Mouse (Mus musculus) left cerebral cortex, postnatal 4 days (tissue): Measurements from ENCODE around the gene Naaladl2. TPM values are rescaled to one million over a fixed set of nuclear protein-coding genes. Genes with fewer than 3 reads are reported as not detected.
A peak's percentile ranks its signal among the peaks of the same experiment; 100 is the strongest.

Source experiments
- DNase-seq: peaks from one replicate; pipeline ENCODE4 v3.0.0-alpha.2; 2022
- intact Hi-C: fragments of 180-260 bp; cut with DNase I; formaldehyde crosslinking; loops from one replicate; pipeline ENCODE4 v1.15.1; 2025
- total RNA-seq, 2 experiments: library from RNA; stranded (reverse); gene quantifications; 2 replicates each; pipeline ENCODE4 v1.2.3; 2021

Naaladl2 gene
- total RNA-seq, 2 experiments from 2014 or later, result 1.3 to 1.5 TPM

GRCm38 (mm10) chr3:24705778-24706423 lies 438.2 kb downstream of the Naaladl2 start:
- DNase-seq, result no peak
- intact Hi-C loops, result no loop called here

GRCm38 (mm10) chr3:24690162-24690915 lies 453.7 kb downstream of the Naaladl2 start:
- DNase-seq, result no peak
- intact Hi-C loops, result no loop called here

- intact Hi-C loops, result no loop called here
- DNase-seq, result no peak
Measured at GRCm38 (mm10) chr3:24670500-24670899, 473.6 kb downstream of the Naaladl2 start.

- DNase-seq, result no peak
- intact Hi-C loops, result no loop called here
Measured at GRCm38 (mm10) chr3:24668052-24668916, 475.8 kb downstream of the Naaladl2 start.

- intact Hi-C loops, result no loop called here
Measured at GRCm38 (mm10) chr3:24665408-24665807, 478.7 kb downstream of the Naaladl2 start.

GRCm38 (mm10) chr3:24663749-24664148 lies 480.3 kb downstream of the Naaladl2 start:
- intact Hi-C loops, result no loop called here
- no peak for DNase-seq

More at GRCm38 (mm10) chr3:24665408-24665807, 478.7 kb downstream of the Naaladl2 start:
- no peak for DNase-seq

- DNase-seq, result no peak
- intact Hi-C loops, result no loop called here
Measured at GRCm38 (mm10) chr3:24630032-24630431, 514.0 kb downstream of the Naaladl2 start.

- DNase-seq, result peak; percentile 8
- intact Hi-C loops, result no loop called here
Measured at GRCm38 (mm10) chr3:24605485-24605884, 538.6 kb downstream of the Naaladl2 start.

GRCm38 (mm10) chr3:24604791-24605320 lies 539.2 kb downstream of the Naaladl2 start:
- intact Hi-C loops, result no loop called here
- no peak for DNase-seq

GRCm38 (mm10) chr3:24595447-24595846 lies 548.6 kb downstream of the Naaladl2 start:
- intact Hi-C loops, result no loop called here
- no peak for DNase-seq

- no peak for DNase-seq
- intact Hi-C loops, result no loop called here
Measured at GRCm38 (mm10) chr3:24556617-24557016, 587.4 kb downstream of the Naaladl2 start.

GRCm38 (mm10) chr3:24553701-24554100 lies 590.4 kb downstream of the Naaladl2 start:
- intact Hi-C loops, result no loop called here
- DNase-seq, result no peak

GRCm38 (mm10) chr3:24552631-24553030 lies 591.4 kb downstream of the Naaladl2 start:
- DNase-seq, result no peak
- intact Hi-C loops, result no loop called here

- intact Hi-C loops, result no loop called here
- DNase-seq, result no peak
Measured at GRCm38 (mm10) chr3:24533775-24534458, 610.1 kb downstream of the Naaladl2 start.

- intact Hi-C loops, result no loop called here
- DNase-seq, result no peak
Measured at GRCm38 (mm10) chr3:24514918-24515317, 629.1 kb downstream of the Naaladl2 start.

- no peak for DNase-seq
- intact Hi-C loops, result no loop called here
Measured at GRCm38 (mm10) chr3:24486456-24487112, 657.5 kb downstream of the Naaladl2 start.

GRCm38 (mm10) chr3:24463941-24464340 lies 680.1 kb downstream of the Naaladl2 start:
- intact Hi-C loops, result no loop called here
- DNase-seq, result no peak

GRCm38 (mm10) chr3:24440621-24441020 lies 703.4 kb downstream of the Naaladl2 start:
- intact Hi-C loops, result no loop called here
- no peak for DNase-seq

- intact Hi-C loops, result no loop called here
- DNase-seq, result no peak
Measured at GRCm38 (mm10) chr3:24432761-24433160, 711.3 kb downstream of the Naaladl2 start.

- DNase-seq, result no peak
- intact Hi-C loops, result no loop called here
Measured at GRCm38 (mm10) chr3:24391737-24392136, 752.3 kb downstream of the Naaladl2 start.
